Mouse (Mus musculus): ENCODE measurements around the gene Rab11fip4. TPM values are rescaled to one million over a fixed set of nuclear protein-coding genes. Genes with fewer than 3 reads are reported as not detected.
A peak's percentile ranks its signal among the peaks of the same experiment; 100 is the strongest.
"Not testable (repeated sequence)": the region's sequence is repeated elsewhere in the genome, so short reads cannot be mapped to it uniquely, and the experiment has no call there.

The Rab11fip4 gene
- polyA plus RNA-seq, 1 experiment from 2014 or later: 1.7 TPM

DNA sequence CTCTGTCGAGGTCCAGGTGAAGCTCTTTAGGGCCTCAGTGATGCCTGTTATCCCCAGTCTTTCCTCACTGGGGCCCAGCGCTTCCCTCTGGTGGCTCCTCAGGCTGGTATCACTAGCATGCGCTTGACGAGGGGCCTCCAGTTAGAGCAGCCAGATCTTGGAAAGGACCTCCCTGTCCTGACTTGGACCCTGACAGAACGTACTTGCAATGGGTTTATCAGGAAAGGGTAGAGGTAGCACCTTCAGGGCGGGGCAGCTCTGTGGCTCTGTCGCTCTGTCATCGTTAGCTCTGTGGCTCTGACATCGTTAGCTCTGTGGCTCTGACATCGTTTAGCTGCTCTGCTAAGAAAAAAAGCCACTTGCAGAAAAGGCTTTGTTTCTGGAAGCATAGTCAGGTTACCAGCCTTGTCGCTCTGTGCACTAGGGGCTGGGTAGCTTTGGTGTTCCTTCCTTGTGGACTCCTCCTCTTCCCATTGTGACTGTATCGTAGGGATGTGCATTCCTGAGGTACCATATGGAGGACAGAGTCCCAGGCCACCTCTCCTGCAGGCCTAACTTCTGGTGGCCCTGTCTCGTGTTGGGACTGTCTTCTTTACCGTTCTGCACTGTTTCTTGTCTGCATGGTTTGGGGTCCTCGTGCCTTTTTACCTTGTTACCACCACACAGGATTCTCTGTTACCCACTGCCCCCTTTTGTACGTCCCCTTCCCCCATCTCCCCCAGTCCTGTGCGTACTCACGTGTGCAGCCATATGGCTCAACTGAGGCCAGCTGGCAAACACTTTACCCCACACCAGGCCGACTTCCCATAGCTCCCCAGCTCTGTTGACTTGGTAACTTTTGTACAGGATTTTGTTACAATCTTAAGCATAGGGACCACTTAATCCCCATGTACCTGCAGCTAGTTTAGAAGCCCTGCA is 105.6 kb downstream of the Rab11fip4 start:
- peaks cover 7% of the 10 kb centered on the region; the same call in 1 of the 2 replicates for H3K36me3 ChIP-seq (ENCODE audit: control insufficient read depth, insufficient read depth)
- H3K9me3 ChIP-seq (ENCODE audit: control insufficient read depth): no peaks in the 10 kb centered on the region
- WGBS: 66% methylated on average over 19 of the region's 19 CpGs
- no peaks in the 10 kb centered on the region for H3K4me1 ChIP-seq (replicated peaks; ENCODE audit: control insufficient read depth, insufficient read depth, low read length)
- no peak overlapping the region for H3K9ac ChIP-seq (ENCODE audit: low read depth, low read length)
- H3K4me3 ChIP-seq (ENCODE audit: low read depth, low read length): no peak overlapping the region
- H3K4me2 ChIP-seq (replicated peaks; ENCODE audit: low read depth): no peak overlapping the region
- no peaks in the 10 kb centered on the region for H3K27me3 ChIP-seq (replicated peaks; ENCODE audit: control insufficient read depth, insufficient read depth, low read length)
- TF ChIP-seq CTCF (IDR thresholded peaks at IDR 0.05; ENCODE audit: low read depth): 0 out of 2 replicates have a peak, but pooled peaks have one; percentile 17
- ATAC-seq: no peak
- no peak overlapping the region for H3K27ac ChIP-seq (ENCODE audit: low read depth, low read length)

GRCm38 (mm10) chr11:79698071-79698470 is 107.1 kb downstream of the Rab11fip4 start:
- no peak overlapping the region for H3K4me2 ChIP-seq (replicated peaks; ENCODE audit: low read depth)
- 80% methylated on average over 5 of the region's 5 CpGs for WGBS
- no peak for ATAC-seq

DNA sequence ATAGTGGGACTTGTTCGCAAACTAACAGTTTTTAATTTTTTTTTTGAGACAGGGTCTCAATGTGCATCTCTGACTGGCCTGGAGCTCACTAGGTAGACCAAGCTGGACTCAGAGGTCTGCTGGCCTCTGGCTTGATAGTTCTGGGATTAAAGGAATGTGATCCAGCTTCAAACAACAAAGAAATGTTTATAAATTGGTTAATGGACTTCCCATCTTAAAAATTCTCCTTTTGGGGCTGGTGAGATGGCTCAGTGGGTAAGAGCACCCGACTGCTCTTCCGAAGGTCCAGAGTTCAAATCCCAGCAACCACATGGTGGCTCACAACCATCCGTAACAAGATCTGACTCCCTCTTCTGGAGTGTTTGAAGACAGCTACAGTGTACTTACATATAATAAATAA is 107.5 kb downstream of the Rab11fip4 start:
- not testable (repeated sequence) for H3K27me3 ChIP-seq (replicated peaks; ENCODE audit: control insufficient read depth, insufficient read depth, low read length); H3K9ac ChIP-seq (ENCODE audit: low read depth, low read length); H3K36me3 ChIP-seq (ENCODE audit: control insufficient read depth, insufficient read depth); H3K4me3 ChIP-seq (ENCODE audit: low read depth, low read length); ATAC-seq; H3K4me1 ChIP-seq (replicated peaks; ENCODE audit: control insufficient read depth, insufficient read depth, low read length); H3K4me2 ChIP-seq (replicated peaks; ENCODE audit: low read depth); H3K27ac ChIP-seq (ENCODE audit: low read depth, low read length); H3K9me3 ChIP-seq (ENCODE audit: control insufficient read depth)
- 90% methylated on average over 3 of the region's 4 CpGs for WGBS

More at GRCm38 (mm10) chr11:79698071-79698470, 107.1 kb downstream of the Rab11fip4 start:
- TF ChIP-seq CTCF (IDR thresholded peaks at IDR 0.05; ENCODE audit: low read depth): no peak
- H3K9ac ChIP-seq (ENCODE audit: low read depth, low read length): no peak overlapping the region
- peaks cover 6% of the 10 kb centered on the region; the same call in 1 of the 2 replicates for H3K4me1 ChIP-seq (replicated peaks; ENCODE audit: control insufficient read depth, insufficient read depth, low read length)
- H3K9me3 ChIP-seq (ENCODE audit: control insufficient read depth): no peaks in the 10 kb centered on the region
- no peaks in the 10 kb centered on the region for H3K27me3 ChIP-seq (replicated peaks; ENCODE audit: control insufficient read depth, insufficient read depth, low read length)
- H3K36me3 ChIP-seq (ENCODE audit: control insufficient read depth, insufficient read depth): peaks cover 9% of the 10 kb centered on the region; the same call in 1 of the 2 replicates
- H3K4me3 ChIP-seq (ENCODE audit: low read depth, low read length): no peak overlapping the region
- no peak overlapping the region for H3K27ac ChIP-seq (ENCODE audit: low read depth, low read length)

DNA sequence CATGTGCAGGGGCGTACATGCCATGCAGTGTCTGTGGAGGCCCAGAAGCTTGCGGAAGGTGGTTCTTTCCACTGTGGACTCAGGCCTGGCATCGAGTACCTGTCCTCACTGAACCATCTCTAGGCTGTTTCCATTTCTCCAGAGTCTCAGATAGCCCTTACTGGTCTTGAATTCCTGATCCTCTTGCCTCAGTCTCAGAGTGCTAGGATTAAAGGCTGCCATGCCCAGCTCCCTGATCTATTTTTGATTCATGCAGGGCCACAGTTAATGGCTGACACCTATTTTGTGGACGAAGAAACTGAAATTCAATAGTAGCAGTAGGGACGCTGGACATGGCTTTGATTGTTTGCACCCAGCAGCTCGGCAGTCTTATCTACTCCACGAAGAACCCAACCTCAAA is 110.5 kb downstream of the Rab11fip4 start:
- H3K36me3 ChIP-seq (ENCODE audit: control insufficient read depth, insufficient read depth): peaks cover 9% of the 10 kb centered on the region; the same call in 1 of the 2 replicates
- H3K4me1 ChIP-seq (replicated peaks; ENCODE audit: control insufficient read depth, insufficient read depth, low read length): peaks cover 6% of the 10 kb centered on the region; the same call in 1 of the 2 replicates
- H3K4me3 ChIP-seq (ENCODE audit: low read depth, low read length): no peak overlapping the region
- no peak for TF ChIP-seq CTCF (IDR thresholded peaks at IDR 0.05; ENCODE audit: low read depth)
- H3K27ac ChIP-seq (ENCODE audit: low read depth, low read length): no peak overlapping the region
- 91% methylated on average over 7 of the region's 7 CpGs for WGBS
- H3K27me3 ChIP-seq (replicated peaks; ENCODE audit: control insufficient read depth, insufficient read depth, low read length): no peaks in the 10 kb centered on the region
- ATAC-seq: no peak
- H3K9me3 ChIP-seq (ENCODE audit: control insufficient read depth): no peaks in the 10 kb centered on the region
- no peak overlapping the region for H3K4me2 ChIP-seq (replicated peaks; ENCODE audit: low read depth)
- H3K9ac ChIP-seq (ENCODE audit: low read depth, low read length): no peak overlapping the region

GRCm38 (mm10) chr11:79702092-79702491 is 111.1 kb downstream of the Rab11fip4 start:
- TF ChIP-seq CTCF (IDR thresholded peaks at IDR 0.05; ENCODE audit: low read depth): no peak

DNA sequence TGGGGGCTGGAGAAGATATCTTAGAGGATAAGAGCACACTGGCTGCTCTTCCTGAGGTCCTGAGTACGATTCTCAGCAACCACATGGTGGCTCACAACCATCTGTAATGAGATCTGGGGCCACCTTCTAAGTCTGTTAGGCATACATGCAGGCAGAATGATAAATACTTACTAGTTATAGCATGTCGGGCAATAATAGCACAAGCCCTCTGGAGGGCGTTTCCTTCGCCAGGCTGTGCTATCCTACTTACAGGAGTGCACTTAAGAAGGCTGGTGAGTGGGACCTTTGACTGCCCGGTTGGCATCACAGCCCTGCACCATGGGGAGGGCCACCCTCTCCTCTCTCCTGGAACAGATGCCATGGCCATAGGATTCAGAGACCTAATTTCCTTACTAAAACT is 112.4 kb downstream of the Rab11fip4 start:
- WGBS: 1% methylated on average over 5 of the region's 5 CpGs
- no peaks in the 10 kb centered on the region for H3K27me3 ChIP-seq (replicated peaks; ENCODE audit: control insufficient read depth, insufficient read depth, low read length)
- peak; percentile 65; the same call in 1 of the 2 replicates for TF ChIP-seq CTCF (IDR thresholded peaks at IDR 0.05; ENCODE audit: low read depth)
- peak overlapping the region; percentile 94 for H3K9ac ChIP-seq (ENCODE audit: low read depth, low read length)
- peak; percentile 37; the same call in 1 of the 2 replicates for ATAC-seq
- H3K4me2 ChIP-seq (replicated peaks; ENCODE audit: low read depth): peak overlapping the region; percentile 77
- H3K9me3 ChIP-seq (ENCODE audit: control insufficient read depth): no peaks in the 10 kb centered on the region
- H3K4me3 ChIP-seq (ENCODE audit: low read depth, low read length): peak overlapping the region; percentile 86
- H3K36me3 ChIP-seq (ENCODE audit: control insufficient read depth, insufficient read depth): peaks cover 9% of the 10 kb centered on the region; the same call in 1 of the 2 replicates
- peaks cover 6% of the 10 kb centered on the region; the same call in 1 of the 2 replicates for H3K4me1 ChIP-seq (replicated peaks; ENCODE audit: control insufficient read depth, insufficient read depth, low read length)
- H3K27ac ChIP-seq (ENCODE audit: low read depth, low read length): peak overlapping the region; percentile 100

More at GRCm38 (mm10) chr11:79702092-79702491, 111.1 kb downstream of the Rab11fip4 start:
- WGBS: 90% methylated on average over 6 of the region's 6 CpGs
- Histone ChIP-seq H3K4me3 (ENCODE audit: low read depth, low read length) (no peak overlapping the region), H3K4me1 (replicated peaks; ENCODE audit: control insufficient read depth, insufficient read depth, low read length) (peaks cover 6% of the 10 kb centered on the region; the same call in 1 of the 2 replicates), H3K27me3 (replicated peaks; ENCODE audit: control insufficient read depth, insufficient read depth, low read length) (no peaks in the 10 kb centered on the region), H3K4me2 (replicated peaks; ENCODE audit: low read depth) (no peak overlapping the region), H3K27ac (ENCODE audit: low read depth, low read length) (no peak overlapping the region), H3K36me3 (ENCODE audit: control insufficient read depth, insufficient read depth) (peaks cover 9% of the 10 kb centered on the region; the same call in 1 of the 2 replicates), H3K9me3 (ENCODE audit: control insufficient read depth) (no peaks in the 10 kb centered on the region), H3K9ac (ENCODE audit: low read depth, low read length) (no peak overlapping the region)
- ATAC-seq: no peak
